Mouse (Mus musculus) T-helper 1 cell (primary cell): Measurements from ENCODE around the gene Cldn5.

ENCODE experiments used
- in situ Hi-C: fragments of 300-600 bp; cut with MboI, MseI; formaldehyde crosslinking; loops from one replicate; pipeline ENCODE4 v1.15.1; 2025; ENCODE audit warnings: high pct_unique_total_duplicates

Gene Cldn5

GRCm38 (mm10) chr16:18776556-18777100, at the start of gene Cldn5:
TSS of gene Cldn5 (plus strand) at chr16:18776847.
- in situ Hi-C loops, result loop anchor here (5.0 kb wide), 1 partner anchor 79 kb away; no protein-coding TSS in a partner anchor

GRCm38 (mm10) chr16:18727536-18728499, 48.8 kb upstream of the Cldn5 start:
- in situ Hi-C loops, result no loop called here

- in situ Hi-C loops, result no loop called here
These were observed 47.5 kb upstream of the Cldn5 start for GRCm38 (mm10) chr16:18729185-18729584.

GRCm38 (mm10) chr16:18730640-18731039, 46.0 kb upstream of the Cldn5 start:
- in situ Hi-C loops, result no loop called here

GRCm38 (mm10) chr16:18733100-18733956, 43.3 kb upstream of the Cldn5 start:
- in situ Hi-C loops, result no loop called here

- in situ Hi-C loops, result no loop called here
These were observed 38.3 kb upstream of the Cldn5 start for GRCm38 (mm10) chr16:18738303-18738702.

GRCm38 (mm10) chr16:18746268-18747122, 30.2 kb upstream of the Cldn5 start:
- in situ Hi-C loops, result no loop called here

- in situ Hi-C loops, result no loop called here
These were observed 25.5 kb upstream of the Cldn5 start for GRCm38 (mm10) chr16:18751101-18751500.

GRCm38 (mm10) chr16:18751885-18752499, 24.7 kb upstream of the Cldn5 start:
- in situ Hi-C loops, result no loop called here

GRCm38 (mm10) chr16:18761734-18762133, 14.9 kb upstream of the Cldn5 start:
- in situ Hi-C loops, result no loop called here

GRCm38 (mm10) chr16:18762960-18763359, 13.7 kb upstream of the Cldn5 start:
- in situ Hi-C loops, result no loop called here

GRCm38 (mm10) chr16:18766390-18766789, 10.3 kb upstream of the Cldn5 start:
- in situ Hi-C loops, result no loop called here

- in situ Hi-C loops, result no loop called here
These were observed 7.1 kb upstream of the Cldn5 start for GRCm38 (mm10) chr16:18769501-18769900.

- in situ Hi-C loops, result no loop called here
These were observed 2.7 kb upstream of the Cldn5 start for GRCm38 (mm10) chr16:18773936-18774335.

- in situ Hi-C loops, result loop anchor here (5.0 kb wide), 1 partner anchor 79 kb away; no protein-coding TSS in a partner anchor
These were observed 759 bp upstream of the Cldn5 start for GRCm38 (mm10) chr16:18775621-18776555.

GRCm38 (mm10) chr16:18777101-18778080, 744 bp downstream of the Cldn5 start:
- in situ Hi-C loops, result loop anchor here (5.0 kb wide), 1 partner anchor 80 kb away; no protein-coding TSS in a partner anchor

- in situ Hi-C loops, result loop anchor here (5.0 kb wide), 1 partner anchor 81 kb away; no protein-coding TSS in a partner anchor
These were observed 1.8 kb downstream of the Cldn5 start for GRCm38 (mm10) chr16:18778461-18778860.

GRCm38 (mm10) chr16:18781810-18782209, 5.2 kb downstream of the Cldn5 start:
- in situ Hi-C loops, result no loop called here
